ENCODE assay signal across 11 mouse cellular contexts in the genomic region with DNA sequence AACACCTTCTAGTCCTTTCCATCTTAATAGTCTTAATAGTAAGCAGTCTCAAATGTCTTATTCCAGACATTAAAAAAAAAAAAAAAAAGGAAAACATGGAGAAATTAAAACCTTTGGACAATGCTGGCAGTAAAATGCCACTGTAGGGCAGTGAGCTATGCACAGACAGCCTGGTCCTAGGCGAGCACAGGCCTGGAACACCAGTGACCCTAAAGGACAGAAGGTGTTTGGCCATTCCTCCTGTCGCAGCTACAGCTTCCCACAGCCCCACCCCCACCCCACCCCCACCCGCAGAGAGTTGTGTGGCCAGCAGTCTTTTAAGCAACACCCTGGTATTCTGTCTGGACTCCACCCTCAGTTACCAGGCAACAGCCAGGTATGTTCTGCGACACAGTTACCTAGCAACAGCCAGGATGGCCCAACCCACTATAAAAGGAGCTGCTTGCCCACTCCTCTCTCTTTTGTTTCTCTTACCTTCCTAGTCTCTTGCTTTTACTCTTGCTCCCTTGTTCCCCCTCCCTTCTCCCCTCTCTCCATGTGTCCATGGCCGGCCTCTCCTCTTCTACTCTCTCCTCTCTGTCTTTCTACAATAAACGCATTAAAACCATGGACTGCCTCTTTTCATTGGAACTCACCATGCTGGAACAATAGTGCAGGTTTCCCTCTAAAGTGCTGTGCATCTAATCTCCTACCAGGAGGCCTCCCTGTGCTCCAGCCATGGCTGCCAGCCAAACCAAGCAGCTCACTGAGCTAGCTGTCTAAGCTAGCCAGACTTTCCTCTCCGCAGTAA.
DNase-seq lines count a peak whose midpoint lies in the region; ATAC-seq and TF ChIP-seq lines count a peak whose summit lies in the region.
"Had no signal": no experiment of that assay in that cellular context is flagged by ENCODE, and none has a peak within 500 bp of the region (broad histone marks: within the 10 kb centered on the region; RNA-seq: fewer than 3 reads in every experiment).

No protein-coding gene starts in this region.

- WGBS in embryonic facial prominence, embryonic 15.5 days = 39% methylated on average over 7 of the region's 7 CpGs
- 38% methylated on average over 7 of the region's 7 CpGs for WGBS in stomach, postnatal 0 days
- 77% methylated on average over 7 of the region's 7 CpGs for WGBS in thymus, adult 2 months

- H3K36me3 ChIP-seq in embryonic facial prominence, embryonic 15.5 days = no peaks in the 10 kb centered on the region
- H3K36me3 ChIP-seq in stomach, postnatal 0 days (ENCODE audit: control insufficient read depth, insufficient read depth, low read length) = no peaks in the 10 kb centered on the region
- H3K36me3 ChIP-seq in thymus, adult 2 months (ENCODE audit: control insufficient read depth, insufficient read depth, low read length) = no peaks in the 10 kb centered on the region
- H3K36me3 ChIP-seq: G1E had no signal

- H3K27me3 ChIP-seq in embryonic facial prominence, embryonic 15.5 days = no peaks in the 10 kb centered on the region
- no peaks in the 10 kb centered on the region for H3K27me3 ChIP-seq in stomach, postnatal 0 days (ENCODE audit: control insufficient read depth, insufficient read depth, low read length)
- no peaks in the 10 kb centered on the region for H3K27me3 ChIP-seq in thymus, adult 2 months (ENCODE audit: control insufficient read depth, insufficient read depth, low read length)

- no peak overlapping the region for H3K27ac ChIP-seq in embryonic facial prominence, embryonic 15.5 days (replicated peaks)
- H3K27ac ChIP-seq in stomach, postnatal 0 days (replicated peaks) = no peak overlapping the region
- no peak overlapping the region for H3K27ac ChIP-seq in thymus, adult 2 months (ENCODE audit: control insufficient read depth, insufficient read depth, low read length)

- H3K4me2 ChIP-seq in embryonic facial prominence, embryonic 15.5 days (replicated peaks) = no peak overlapping the region
- no peak overlapping the region for H3K4me2 ChIP-seq in stomach, postnatal 0 days (replicated peaks; ENCODE audit: low read depth)

- peak; percentile 63; the same call in 1 of the 2 replicates for ATAC-seq in embryonic facial prominence, embryonic 15.5 days (ENCODE audit: insufficient number of reproducible peaks, low FRiP score, low TSS enrichment, low read depth)
- ATAC-seq in megakaryocyte progenitor cell, adult 5-6 weeks (replicated peaks; ENCODE audit: poor library complexity) = peak; percentile 37; the same call in 1 of the 2 replicates
- ATAC-seq in stomach, postnatal 0 days (ENCODE audit: low FRiP score, low TSS enrichment) = no peak

- no peak overlapping the region for H3K9ac ChIP-seq in embryonic facial prominence, embryonic 15.5 days
- no peak overlapping the region for H3K9ac ChIP-seq in stomach, postnatal 0 days (ENCODE audit: low read length)

- no peak for TF ChIP-seq POLR2A in thymus, adult 2 months (IDR thresholded peaks at IDR 0.05; ENCODE audit: control insufficient read depth, extremely low read depth, insufficient read depth, low read length, poor library complexity)

- DNase-seq in right cerebral cortex, postnatal 25 days = peak; percentile 3
- DNase-seq in right cerebral cortex, postnatal 36 days (ENCODE audit: low spot score in 2 of 2) = no peak
- DNase-seq in stomach, postnatal 0 days (ENCODE audit: low spot score) = peak; percentile 19
- DNase-seq in layer of hippocampus, adult 9-10 months (ENCODE audit: low spot score) = no peak
- DNase-seq in thymus, adult 2 months = no peak
- no peak for DNase-seq in heart, postnatal 4 days
- DNase-seq: gastrocnemius, postnatal 25 days; retina, postnatal 1 day had no signal

- no peak for TF ChIP-seq EP300 in stomach, postnatal 0 days (optimal IDR thresholded peaks at IDR 0.05)

- no peaks in the 10 kb centered on the region for H3K4me1 ChIP-seq in embryonic facial prominence, embryonic 15.5 days
- H3K4me1 ChIP-seq in stomach, postnatal 0 days (replicated peaks; ENCODE audit: control insufficient read depth, insufficient read depth) = no peaks in the 10 kb centered on the region
- H3K4me1 ChIP-seq in thymus, adult 2 months (replicated peaks; ENCODE audit: control insufficient read depth, insufficient read depth, low read length) = no peaks in the 10 kb centered on the region

- TF ChIP-seq CTCF in stomach, postnatal 0 days (IDR thresholded peaks at IDR 0.05; ENCODE audit: low read depth) = no peak
- TF ChIP-seq CTCF in thymus, adult 2 months (IDR thresholded peaks at IDR 0.05; ENCODE audit: borderline replicate concordance, control insufficient read depth, extremely low read depth, insufficient read depth, low read length, poor library complexity) = no peak

- H3K4me3 ChIP-seq in embryonic facial prominence, embryonic 15.5 days (replicated peaks) = no peak overlapping the region
- no peak overlapping the region for H3K4me3 ChIP-seq in stomach, postnatal 0 days (ENCODE audit: low read depth, low read length)
- no peak overlapping the region for H3K4me3 ChIP-seq in thymus, adult 2 months (ENCODE audit: control insufficient read depth, insufficient read depth, low read length)

- H3K9me3 ChIP-seq in embryonic facial prominence, embryonic 15.5 days (replicated peaks) = no peaks in the 10 kb centered on the region
- no peaks in the 10 kb centered on the region for H3K9me3 ChIP-seq in stomach, postnatal 0 days (ENCODE audit: control insufficient read depth, low read length)
- H3K9me3 ChIP-seq: G1E had no signal

Comparison
In these comparisons a context has a peak if more than half of its experiments do, and no peak if none do; other contexts are left out.
1. DNase-seq: peak in right cerebral cortex, postnatal 25 days (single experiment) and stomach, postnatal 0 days (single experiment); none in right cerebral cortex, postnatal 36 days (0 of 2), layer of hippocampus, adult 9-10 months (single experiment), thymus, adult 2 months (single experiment) and heart, postnatal 4 days (single experiment).